ENCODE assay signal across 8 mouse cellular contexts in genomic region chr7:34133117-34133762, GRCm38 (mm10). TPM values are rescaled to one million over a fixed set of nuclear protein-coding genes. Genes with fewer than 3 reads are reported as not detected.
DNase-seq lines count a peak whose midpoint lies in the region; ATAC-seq lines count a peak whose summit lies in the region.

Gene Wtip (minus strand): TSS chr7:34133268.

- WGBS in forebrain, embryonic 10.5 days, result 2% methylated on average over 54 of the region's 65 CpGs
- 12% methylated on average over 54 of the region's 65 CpGs for WGBS in heart, embryonic 12.5 days
- 2% methylated on average over 34 of the region's 65 CpGs for WGBS in kidney, embryonic 15.5 days
- 3% methylated on average over 55 of the region's 65 CpGs for WGBS in liver, embryonic 12.5 days (ENCODE audit: insufficient replicate concordance)
- 2% methylated on average over 39 of the region's 65 CpGs for WGBS in neural tube, embryonic 13.5 days

- no peaks in the 10 kb centered on the region for H3K27me3 ChIP-seq in forebrain, embryonic 10.5 days (ENCODE audit: poor library complexity, severe bottlenecking)
- H3K27me3 ChIP-seq in heart, embryonic 12.5 days (replicated peaks), result no peaks in the 10 kb centered on the region
- no peaks in the 10 kb centered on the region for H3K27me3 ChIP-seq in kidney, embryonic 15.5 days
- H3K27me3 ChIP-seq in liver, embryonic 12.5 days (replicated peaks), result peaks cover 55% of the 10 kb centered on the region
- H3K27me3 ChIP-seq in neural tube, embryonic 13.5 days, result no peaks in the 10 kb centered on the region

- peak within 1 kb of the TSS; percentile 97 for H3K9ac ChIP-seq in heart, embryonic 12.5 days
- H3K9ac ChIP-seq in kidney, embryonic 15.5 days, result peak within 1 kb of the TSS; percentile 85
- peak within 1 kb of the TSS; percentile 68 for H3K9ac ChIP-seq in liver, embryonic 12.5 days
- H3K9ac ChIP-seq in neural tube, embryonic 13.5 days, result peak within 1 kb of the TSS; percentile 91

- peak within 1 kb of the TSS; percentile 95 for H3K27ac ChIP-seq in forebrain, embryonic 10.5 days
- H3K27ac ChIP-seq in heart, embryonic 12.5 days (ENCODE audit: poor library complexity, severe bottlenecking), result peak within 1 kb of the TSS; percentile 82
- peak within 1 kb of the TSS; percentile 83 for H3K27ac ChIP-seq in kidney, embryonic 15.5 days
- H3K27ac ChIP-seq in liver, embryonic 12.5 days, result peak within 1 kb of the TSS; percentile 40; the same call in 1 of the 2 replicates
- peak within 1 kb of the TSS; percentile 74 for H3K27ac ChIP-seq in neural tube, embryonic 13.5 days (replicated peaks)

- H3K4me2 ChIP-seq in heart, embryonic 12.5 days, result peak within 1 kb of the TSS; percentile 74
- H3K4me2 ChIP-seq in kidney, embryonic 15.5 days, result peak within 1 kb of the TSS; percentile 73
- H3K4me2 ChIP-seq in liver, embryonic 12.5 days, result peak within 1 kb of the TSS; percentile 63
- H3K4me2 ChIP-seq in neural tube, embryonic 13.5 days, result peak within 1 kb of the TSS; percentile 60

- H3K9me3 ChIP-seq in forebrain, embryonic 10.5 days, result no peaks in the 10 kb centered on the region
- H3K9me3 ChIP-seq in heart, embryonic 12.5 days (replicated peaks), result no peaks in the 10 kb centered on the region
- H3K9me3 ChIP-seq in kidney, embryonic 15.5 days (replicated peaks), result no peaks in the 10 kb centered on the region
- H3K9me3 ChIP-seq in liver, embryonic 12.5 days (replicated peaks), result no peaks in the 10 kb centered on the region
- no peaks in the 10 kb centered on the region for H3K9me3 ChIP-seq in neural tube, embryonic 13.5 days

- peak; percentile 91 for ATAC-seq in heart, embryonic 12.5 days (ENCODE audit: insufficient number of reproducible peaks, low FRiP score)
- ATAC-seq in kidney, embryonic 15.5 days (replicated peaks; ENCODE audit: low FRiP score), result peak; percentile 92
- ATAC-seq in liver, embryonic 12.5 days, result peak; percentile 66
- peak; percentile 81 for ATAC-seq in neural tube, embryonic 13.5 days (ENCODE audit: low read depth)

- peaks cover 37% of the 10 kb centered on the region for H3K4me1 ChIP-seq in forebrain, embryonic 10.5 days
- peaks cover 21% of the 10 kb centered on the region for H3K4me1 ChIP-seq in heart, embryonic 12.5 days (replicated peaks)
- peaks cover 29% of the 10 kb centered on the region for H3K4me1 ChIP-seq in kidney, embryonic 15.5 days
- H3K4me1 ChIP-seq in liver, embryonic 12.5 days, result peaks cover 3% of the 10 kb centered on the region; the same call in 1 of the 2 replicates
- H3K4me1 ChIP-seq in neural tube, embryonic 13.5 days (replicated peaks), result peaks cover 20% of the 10 kb centered on the region

- H3K4me3 ChIP-seq in forebrain, embryonic 10.5 days, result peak within 1 kb of the TSS; percentile 79
- peak within 1 kb of the TSS; percentile 90 for H3K4me3 ChIP-seq in heart, embryonic 12.5 days
- peak within 1 kb of the TSS; percentile 84 for H3K4me3 ChIP-seq in kidney, embryonic 15.5 days (replicated peaks)
- H3K4me3 ChIP-seq in liver, embryonic 12.5 days, result peak within 1 kb of the TSS; percentile 60
- peak within 1 kb of the TSS; percentile 74 for H3K4me3 ChIP-seq in neural tube, embryonic 13.5 days

- peaks cover 15% of the 10 kb centered on the region for H3K36me3 ChIP-seq in forebrain, embryonic 10.5 days (replicated peaks)
- H3K36me3 ChIP-seq in heart, embryonic 12.5 days, result no peaks in the 10 kb centered on the region; the same call in 1 of the 2 replicates
- no peaks in the 10 kb centered on the region for H3K36me3 ChIP-seq in kidney, embryonic 15.5 days
- no peaks in the 10 kb centered on the region for H3K36me3 ChIP-seq in liver, embryonic 12.5 days
- H3K36me3 ChIP-seq in neural tube, embryonic 13.5 days, result 0 out of 2 replicates have a peak, but pooled peaks cover 3% of the 10 kb centered on the region

- DNase-seq in 3T3-L1 (ENCODE audit: low read depth, low spot score), result peak; percentile 66
- DNase-seq in adrenal gland, postnatal 14 days, result peak; percentile 94
- DNase-seq in forebrain, embryonic 10.5 days (ENCODE audit: extremely low spot score, low spot score), result peak; percentile 85
- DNase-seq in urinary bladder, postnatal 36 days (ENCODE audit: low spot score in 2 of 2), result peak; percentile 45 to 65

RNA-seq across cellular contexts. Expression of gene Wtip, which starts in this region (rescaled TPM):
- 27.3 and 29.2 TPM in 2 replicates for total RNA-seq in adrenal gland, postnatal 14 days (2021)
- polyA plus RNA-seq in forebrain, embryonic 10.5 days (2016; fragmentation: Nextera tagmentation; extraction: Ambion mirVana), result 4.5 and 5.4 TPM in 2 replicates
- 4.5 and 5.9 TPM in 2 replicates for polyA plus RNA-seq in heart, embryonic 12.5 days (2016; fragmentation: Nextera tagmentation; extraction: Ambion mirVana)
- 6.3 and 8.2 TPM in 2 replicates for polyA plus RNA-seq in kidney, embryonic 15.5 days (2015; fragmentation: Nextera tagmentation; extraction: Ambion mirVana)
- polyA plus RNA-seq in liver, embryonic 12.5 days (2016; fragmentation: Nextera tagmentation; extraction: Ambion mirVana), result 1.5 TPM in 2 replicates
- 3.2 and 5.2 TPM in 2 replicates for polyA plus RNA-seq in neural tube, embryonic 13.5 days (2015; fragmentation: Nextera tagmentation; extraction: Ambion mirVana)

Comparison
In these comparisons a context has a peak if more than half of its experiments do, and no peak if none do; other contexts are left out.
1. Peak in every context shown above with its lines: DNase-seq, ATAC-seq, H3K4me3 ChIP-seq and H3K27ac ChIP-seq.
2. H3K27ac ChIP-seq: peak in every context shown above with its lines; median percentile 95 in forebrain, embryonic 10.5 days; 83 in kidney, embryonic 15.5 days; 82 in heart, embryonic 12.5 days; 74 in neural tube, embryonic 13.5 days; 40 in liver, embryonic 12.5 days.